Mouse (Mus musculus) lung, postnatal 0 days (tissue): ENCODE measurements around the gene Ccdc126.

Experiments
- CTCF ChIP-seq: IDR thresholded peaks from 2 replicates; pipeline ENCODE4 v1.5.1; 2016; ENCODE audit warnings: antibody characterized with exemption, mild to moderate bottlenecking
- EP300 ChIP-seq: IDR thresholded peaks from 2 replicates; pipeline ENCODE4 v1.6.1; 2016; ENCODE audit warnings: antibody characterized with exemption, mild to moderate bottlenecking, control low read depth

GRCm38 (mm10) chr6:49331369-49332059 lies 12.4 kb downstream of the Ccdc126 start:
- TF ChIP-seq EP300 (no peak), CTCF (no peak)
